ENCODE assay signal across 12 mouse cellular contexts in genomic region chr11:3349343-3349695, GRCm38 (mm10). TPM values are rescaled to one million over a fixed set of nuclear protein-coding genes. Genes with fewer than 3 reads are reported as not detected.
DNase-seq lines count a peak whose midpoint lies in the region; ATAC-seq and TF ChIP-seq lines count a peak whose summit lies in the region.
"Had no signal": no experiment of that assay in that cellular context is flagged by ENCODE, and none has a peak within 500 bp of the region (broad histone marks: within the 10 kb centered on the region; RNA-seq: fewer than 3 reads in every experiment).

No protein-coding gene starts in this region.

- H3K27ac ChIP-seq in gastrocnemius, adult 2 months: peak overlapping the region; percentile 53
- peak overlapping the region; percentile 54; the same call in 1 of the 2 replicates for H3K27ac ChIP-seq in kidney, postnatal 0 days
- H3K27ac ChIP-seq in neural tube, embryonic 13.5 days (replicated peaks): no peak overlapping the region; the same call in 1 of the 2 replicates
- H3K27ac ChIP-seq in neural tube, embryonic 15.5 days (replicated peaks): no peak overlapping the region
- H3K27ac ChIP-seq in stomach, embryonic 16.5 days (ENCODE audit: low read length): 0 out of 2 replicates have a peak overlapping the region, but pooled peaks have one; percentile 10
- H3K27ac ChIP-seq: hindbrain, embryonic 15.5 days; liver, embryonic 15.5 days had no signal

- H3K4me2 ChIP-seq in kidney, postnatal 0 days (ENCODE audit: low read length): no peak overlapping the region
- H3K4me2 ChIP-seq in neural tube, embryonic 13.5 days: no peak overlapping the region
- H3K4me2 ChIP-seq in neural tube, embryonic 15.5 days: no peak overlapping the region
- H3K4me2 ChIP-seq in stomach, embryonic 16.5 days (ENCODE audit: low read depth, low read length): no peak overlapping the region
- H3K4me2 ChIP-seq: hindbrain, embryonic 15.5 days; liver, embryonic 15.5 days had no signal

- intact Hi-C loops in gastrocnemius, adult 2 months (cut with DNase I): loop anchor here (5.0 kb wide), 3 partner anchors 38 to 163 kb away; partner anchors contain the start of genes Limk2 and Selenom
- intact Hi-C loops in gastrocnemius, postnatal 14 days (cut with DNase I; ENCODE audit: low total_unique reads): loop anchor here (5.0 kb wide), 1 partner anchor 63 kb away; no protein-coding TSS in a partner anchor
- intact Hi-C loops in left cerebral cortex, postnatal 25 days (cut with DNase I): no loop called here

- H3K27me3 ChIP-seq in kidney, postnatal 0 days (ENCODE audit: insufficient read depth, low read length): no peaks in the 10 kb centered on the region
- H3K27me3 ChIP-seq in neural tube, embryonic 13.5 days: no peaks in the 10 kb centered on the region
- H3K27me3 ChIP-seq in neural tube, embryonic 15.5 days (replicated peaks): no peaks in the 10 kb centered on the region
- H3K27me3 ChIP-seq in stomach, embryonic 16.5 days (ENCODE audit: control insufficient read depth, insufficient read depth, low read length): no peaks in the 10 kb centered on the region
- H3K27me3 ChIP-seq: hindbrain, embryonic 15.5 days; liver, embryonic 15.5 days had no signal

- H3K4me3 ChIP-seq in gastrocnemius, adult 2 months: no peak overlapping the region
- no peak overlapping the region for H3K4me3 ChIP-seq in kidney, postnatal 0 days (replicated peaks; ENCODE audit: low read depth, low read length)
- H3K4me3 ChIP-seq in neural tube, embryonic 13.5 days: no peak overlapping the region
- H3K4me3 ChIP-seq in neural tube, embryonic 15.5 days (replicated peaks): no peak overlapping the region
- no peak overlapping the region for H3K4me3 ChIP-seq in stomach, embryonic 16.5 days (replicated peaks; ENCODE audit: low read length)
- H3K4me3 ChIP-seq: hindbrain, embryonic 15.5 days; liver, embryonic 15.5 days had no signal

- H3K9ac ChIP-seq in kidney, postnatal 0 days (ENCODE audit: low read depth, low read length): no peak overlapping the region
- H3K9ac ChIP-seq in neural tube, embryonic 13.5 days: 0 out of 2 replicates have a peak overlapping the region, but pooled peaks have one; percentile 31
- no peak overlapping the region for H3K9ac ChIP-seq in neural tube, embryonic 15.5 days (replicated peaks)
- H3K9ac ChIP-seq in stomach, embryonic 16.5 days (ENCODE audit: low read length): no peak overlapping the region
- H3K9ac ChIP-seq: hindbrain, embryonic 15.5 days; liver, embryonic 15.5 days had no signal

- WGBS in kidney, postnatal 0 days: 80% methylated on average over 4 of the region's 4 CpGs
- WGBS in neural tube, embryonic 13.5 days: 91% methylated on average over 4 of the region's 4 CpGs
- WGBS in neural tube, embryonic 15.5 days: 85% methylated on average over 4 of the region's 4 CpGs
- WGBS in stomach, embryonic 16.5 days: 70% methylated on average over 4 of the region's 4 CpGs

- peaks cover 18% of the 10 kb centered on the region for H3K4me1 ChIP-seq in kidney, postnatal 0 days (replicated peaks; ENCODE audit: insufficient read depth, low read length)
- H3K4me1 ChIP-seq in neural tube, embryonic 13.5 days (replicated peaks): peaks cover 26% of the 10 kb centered on the region
- peaks cover 8% of the 10 kb centered on the region for H3K4me1 ChIP-seq in neural tube, embryonic 15.5 days
- peaks cover 18% of the 10 kb centered on the region for H3K4me1 ChIP-seq in stomach, embryonic 16.5 days (ENCODE audit: control insufficient read depth, insufficient read depth, low read length)

- no peak for TF ChIP-seq CTCF in gastrocnemius, adult 2 months (IDR thresholded peaks at IDR 0.05)
- no peak for TF ChIP-seq CTCF in kidney, postnatal 0 days (IDR thresholded peaks at IDR 0.05; ENCODE audit: low read depth)

- peaks cover 40% of the 10 kb centered on the region for H3K36me3 ChIP-seq in kidney, postnatal 0 days (ENCODE audit: insufficient read depth, low read length)
- H3K36me3 ChIP-seq in neural tube, embryonic 13.5 days: peaks cover 95% of the 10 kb centered on the region
- H3K36me3 ChIP-seq in neural tube, embryonic 15.5 days: peaks cover 81% of the 10 kb centered on the region
- H3K36me3 ChIP-seq in stomach, embryonic 16.5 days (ENCODE audit: control insufficient read depth, insufficient read depth, low read length): peaks cover 38% of the 10 kb centered on the region

- ATAC-seq in kidney, postnatal 0 days (replicated peaks; ENCODE audit: low FRiP score, low read depth): no peak
- no peak for ATAC-seq in neural tube, embryonic 13.5 days (ENCODE audit: low read depth)
- ATAC-seq in neural tube, embryonic 15.5 days (ENCODE audit: low FRiP score): no peak
- no peak for ATAC-seq in stomach, embryonic 16.5 days (ENCODE audit: insufficient read depth, low FRiP score)

- H3K9me3 ChIP-seq in kidney, postnatal 0 days (replicated peaks; ENCODE audit: low read length): no peaks in the 10 kb centered on the region
- no peaks in the 10 kb centered on the region for H3K9me3 ChIP-seq in neural tube, embryonic 13.5 days
- H3K9me3 ChIP-seq in neural tube, embryonic 15.5 days (replicated peaks): no peaks in the 10 kb centered on the region
- H3K9me3 ChIP-seq in stomach, embryonic 16.5 days (replicated peaks; ENCODE audit: control insufficient read depth, low read length): no peaks in the 10 kb centered on the region
- H3K9me3 ChIP-seq: hindbrain, embryonic 15.5 days; liver, embryonic 15.5 days had no signal

- DNase-seq in gastrocnemius, adult 2 months: no peak
- no peak for DNase-seq in gastrocnemius, postnatal 14 days
- DNase-seq in kidney, postnatal 0 days (ENCODE audit: low spot score): no peak
- no peak for DNase-seq in kidney, postnatal 4 days
- DNase-seq in left cerebral cortex, postnatal 25 days (ENCODE audit: low spot score in 2 of 2): no peak
- DNase-seq: adrenal gland, postnatal 14 days; cerebellum, adult 11 months had no signal

RNA-seq across cellular contexts. Expression of gene Pik3ip1, which starts 19.1 kb away (rescaled TPM):
- total RNA-seq in gastrocnemius, adult 2 months (2021): 10 to 100 TPM; 17.7 to 21.7 TPM
- 10 to 100 TPM; 10.4 to 13.0 TPM for total RNA-seq in gastrocnemius, postnatal 14 days (2021)
- polyA plus RNA-seq in kidney, postnatal 0 days (2015; fragmentation: Nextera tagmentation; extraction: Ambion mirVana): 14.8 and 15.0 TPM in 2 replicates
- 26.5 and 29.7 TPM in 2 replicates for polyA plus RNA-seq in neural tube, embryonic 13.5 days (2015; fragmentation: Nextera tagmentation; extraction: Ambion mirVana)
- polyA plus RNA-seq in neural tube, embryonic 15.5 days (2015; fragmentation: Nextera tagmentation; extraction: Ambion mirVana): 28.7 and 35.3 TPM in 2 replicates
- 9.4 and 11.8 TPM in 2 replicates for polyA plus RNA-seq in stomach, embryonic 16.5 days (2015; fragmentation: Nextera tagmentation; extraction: Ambion mirVana)
- 10 to 100 TPM; 26.3 to 29.1 TPM for total RNA-seq in left cerebral cortex, postnatal 25 days (2021)

RNA-seq across cellular contexts. Expression of gene Limk2, which starts 59.7 kb away (rescaled TPM):
- 10 to 100 TPM; 10.0 to 11.5 TPM for total RNA-seq in gastrocnemius, adult 2 months (2021)
- total RNA-seq in gastrocnemius, postnatal 14 days (2021): 10 to 100 TPM; 13.2 to 13.6 TPM
- 28.8 and 31.8 TPM in 2 replicates for polyA plus RNA-seq in kidney, postnatal 0 days (2015; fragmentation: Nextera tagmentation; extraction: Ambion mirVana)
- 128 and 143 TPM in 2 replicates for polyA plus RNA-seq in neural tube, embryonic 13.5 days (2015; fragmentation: Nextera tagmentation; extraction: Ambion mirVana)
- polyA plus RNA-seq in neural tube, embryonic 15.5 days (2015; fragmentation: Nextera tagmentation; extraction: Ambion mirVana): 141 and 158 TPM in 2 replicates
- 92.6 and 109 TPM in 2 replicates for polyA plus RNA-seq in stomach, embryonic 16.5 days (2015; fragmentation: Nextera tagmentation; extraction: Ambion mirVana)
- 100 to 1,000 TPM in 1 of 2 experiments, 10 to 100 TPM in 1; 85.6 to 101 TPM for total RNA-seq in left cerebral cortex, postnatal 25 days (2021)

Comparison
In these comparisons a context has a peak if more than half of its experiments do, and no peak if none do; other contexts are left out.
1. H3K27ac ChIP-seq: peak in gastrocnemius, adult 2 months (single experiment), kidney, postnatal 0 days (single experiment) and stomach, embryonic 16.5 days (single experiment); none in neural tube, embryonic 13.5 days (single experiment) and neural tube, embryonic 15.5 days (single experiment).